Mouse (Mus musculus) urinary bladder, postnatal 25 days (tissue): ENCODE measurements around the gene Zcwpw1.
"Not testable (repeated sequence)": the region's sequence is repeated elsewhere in the genome, so short reads cannot be mapped to it uniquely, and the experiment has no call there.

Experiments used
- DNase-seq: peaks from one replicate; pipeline ENCODE4 v3.0.0; 2022; ENCODE audit warnings: low spot score

Zcwpw1 gene

DNA sequence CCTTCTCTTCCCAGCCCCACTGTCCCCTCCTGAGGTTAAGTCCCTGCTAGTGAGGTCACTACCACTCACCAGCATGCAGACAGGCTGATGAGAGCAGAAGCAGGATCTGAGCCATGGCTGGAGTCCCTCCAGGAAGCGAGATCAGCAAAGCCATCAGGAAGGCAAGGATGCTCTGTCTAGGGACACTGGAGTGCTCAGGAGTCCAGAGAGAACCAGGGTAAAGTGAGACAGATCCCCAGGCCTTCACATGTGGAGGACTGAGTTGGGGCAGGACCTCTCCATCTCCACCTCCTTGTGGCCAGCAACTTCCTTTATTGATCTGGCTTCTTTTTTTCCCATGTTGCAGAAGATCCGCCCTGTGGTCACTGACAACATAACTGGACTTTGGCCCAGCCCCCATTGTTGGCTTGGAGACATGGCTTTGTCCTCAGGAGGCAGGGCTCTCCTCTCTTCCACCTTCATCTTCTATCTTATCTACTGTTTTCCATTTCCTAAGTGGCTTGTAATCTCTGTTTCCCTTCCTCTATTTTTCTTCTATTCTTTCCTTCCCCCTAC, 48.4 kb downstream of the Zcwpw1 start, which contains the start of gene Pilra:
Pilra (minus strand) TSS at position 316 of the 555 bp plus-strand sequence.
- DNase-seq = not testable (repeated sequence)

DNA sequence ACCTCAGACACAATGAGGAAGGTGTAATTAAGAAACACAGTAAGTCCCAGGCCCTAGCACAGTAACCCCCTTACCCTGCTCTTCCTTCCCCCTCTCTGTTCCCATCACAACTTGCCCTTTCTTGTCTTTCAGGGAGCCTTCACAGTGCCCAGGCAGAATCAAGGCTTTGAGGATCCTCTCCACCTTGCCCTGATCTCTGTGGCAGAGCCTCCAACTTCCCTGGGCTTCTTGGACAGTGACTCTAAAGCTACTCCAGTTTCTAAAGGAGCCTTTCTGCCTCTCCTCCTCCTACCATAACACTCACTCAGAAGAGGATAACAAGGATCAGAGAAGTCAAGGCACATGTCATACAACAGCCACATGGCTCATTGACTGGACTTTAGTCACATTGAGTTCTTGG, 49.0 kb downstream of the Zcwpw1 start:
- DNase-seq = no peak

DNA sequence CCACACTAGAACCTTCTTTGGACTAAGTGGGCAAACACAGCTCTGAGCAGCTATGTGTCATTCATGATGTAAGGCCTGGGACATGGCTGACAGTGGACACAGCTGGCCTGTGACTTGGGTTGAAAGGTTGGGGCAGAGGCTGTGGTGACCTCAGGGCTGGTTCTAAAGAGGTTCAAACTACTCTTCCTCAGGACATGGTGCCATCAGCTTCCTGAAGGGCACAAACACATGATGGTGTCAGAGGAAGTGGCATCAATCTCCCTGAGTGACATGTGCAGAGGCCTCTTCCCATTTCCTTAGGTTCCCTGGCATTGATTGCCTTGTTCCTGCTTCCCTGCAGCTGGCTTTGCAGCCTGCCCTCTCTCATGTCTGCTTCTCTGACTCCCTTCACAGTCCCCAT, 49.5 kb downstream of the Zcwpw1 start:
- not testable (repeated sequence) for DNase-seq

DNA sequence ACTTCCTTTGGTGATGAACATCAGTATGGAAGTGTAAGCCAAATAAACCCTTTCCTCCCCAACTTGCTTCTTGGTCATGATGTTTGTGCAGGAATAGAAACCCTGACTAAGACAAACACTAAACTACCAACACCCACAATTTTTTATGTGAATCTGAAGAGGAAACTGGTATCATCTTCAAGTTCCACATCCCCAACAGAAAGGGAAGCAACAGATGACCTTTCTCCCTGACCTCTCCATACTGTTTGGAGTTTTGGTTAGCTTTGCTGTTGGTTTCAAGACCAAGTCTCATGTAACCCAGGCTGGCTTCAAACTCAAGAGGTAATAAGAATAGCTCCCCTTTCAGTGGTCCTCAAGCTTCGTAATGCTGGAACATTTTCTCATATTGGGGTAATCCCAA, 62.7 kb downstream of the Zcwpw1 start:
- not testable (repeated sequence) for DNase-seq

DNA sequence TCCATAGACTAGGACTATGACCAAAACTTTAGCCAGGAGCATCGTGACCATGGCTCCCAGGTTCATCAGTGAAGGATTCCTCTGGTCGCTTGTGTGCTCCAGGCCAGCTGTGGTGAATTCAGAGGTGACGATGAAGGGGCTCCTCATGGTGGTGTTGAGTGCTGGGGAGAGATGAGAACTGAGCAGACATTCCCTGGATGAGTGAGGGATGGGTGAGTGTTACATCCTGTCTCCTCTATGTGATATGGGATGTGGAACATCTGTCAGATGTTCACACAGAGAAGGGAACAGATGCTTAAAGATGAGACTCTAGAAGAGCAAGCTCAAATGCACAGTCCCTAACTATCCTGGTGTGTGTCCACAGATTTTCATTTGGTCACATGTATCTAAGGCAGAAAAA, 67.3 kb downstream of the Zcwpw1 start:
- not testable (repeated sequence) for DNase-seq

DNA sequence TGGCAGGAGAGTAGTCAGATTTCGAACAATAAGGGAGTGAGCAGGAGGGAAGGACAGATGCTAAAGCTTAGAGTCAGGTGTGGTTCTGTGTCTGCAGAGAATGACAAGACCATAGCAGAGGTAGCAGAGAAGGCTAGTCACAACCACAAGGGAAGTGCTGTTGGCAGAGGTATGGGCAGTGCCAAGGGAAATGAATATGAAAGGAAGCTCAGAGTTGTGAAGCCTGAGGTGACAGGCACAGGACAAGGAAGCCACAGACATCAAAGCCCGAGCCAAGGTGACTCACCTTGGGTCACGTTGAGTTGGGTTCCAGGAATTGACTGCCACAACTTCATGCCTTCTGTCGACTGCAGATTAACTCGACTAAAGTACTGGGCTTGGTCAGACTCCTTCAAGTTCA, 69.3 kb downstream of the Zcwpw1 start:
- DNase-seq = not testable (repeated sequence)

DNA sequence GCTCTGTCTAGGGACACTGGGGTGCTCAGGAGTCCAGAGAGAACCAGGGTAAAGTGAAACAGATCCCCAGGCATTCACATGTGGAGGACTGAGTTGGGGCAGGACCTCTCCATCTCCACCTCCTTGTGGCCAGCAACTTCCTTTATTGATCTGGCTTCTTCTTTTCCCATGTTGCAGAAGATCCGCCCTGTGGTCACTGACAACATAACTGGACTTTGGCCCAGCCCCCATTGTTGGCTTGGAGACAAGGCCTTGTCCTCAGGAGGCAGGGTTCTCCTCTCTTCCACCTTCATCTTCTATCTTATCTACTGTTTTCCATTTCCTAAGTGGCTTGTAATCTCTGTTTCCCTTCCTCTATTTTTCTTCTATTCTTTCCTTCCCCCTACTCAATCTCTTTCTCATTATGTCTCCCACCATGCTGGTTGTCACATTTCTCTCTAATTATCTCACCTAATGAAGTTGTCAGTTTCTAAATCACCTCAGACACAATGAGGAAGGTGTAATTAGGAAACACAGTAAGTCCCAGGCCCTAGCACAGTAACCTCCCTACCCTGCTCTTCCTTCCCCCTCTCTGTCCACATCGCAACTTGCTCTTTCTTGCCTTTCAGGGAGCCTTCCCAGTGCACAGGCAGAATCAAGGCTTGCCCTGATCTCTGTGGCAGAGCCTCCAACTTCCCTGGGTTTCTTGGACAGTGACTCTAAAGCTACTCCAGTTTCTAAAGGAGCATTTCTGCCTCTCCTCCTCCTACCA, 70.5 kb downstream of the Zcwpw1 start, which contains the start of gene Pilrb1:
Pilrb1 (minus strand) TSS at position 147 of the 751 bp plus-strand sequence.
- DNase-seq = not testable (repeated sequence)

DNA sequence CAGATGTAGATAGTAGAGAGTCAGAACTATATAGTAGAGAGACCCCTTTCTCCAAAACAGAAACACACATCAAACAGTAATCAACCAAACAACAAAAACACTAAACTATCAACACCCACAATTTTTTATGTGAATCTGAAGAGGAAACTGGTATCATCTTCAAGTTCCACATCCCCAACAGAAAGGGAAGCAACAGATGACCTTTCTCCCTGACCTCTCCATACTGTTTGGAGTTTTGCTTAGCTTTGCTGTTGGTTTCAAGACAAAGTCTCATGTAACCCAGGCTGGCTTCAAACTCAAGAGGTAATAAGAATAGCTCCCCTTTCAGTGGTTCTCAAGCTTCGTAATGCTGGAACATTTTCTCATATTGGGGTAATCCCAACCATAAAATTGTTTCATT, 76.4 kb downstream of the Zcwpw1 start:
- not testable (repeated sequence) for DNase-seq

DNA sequence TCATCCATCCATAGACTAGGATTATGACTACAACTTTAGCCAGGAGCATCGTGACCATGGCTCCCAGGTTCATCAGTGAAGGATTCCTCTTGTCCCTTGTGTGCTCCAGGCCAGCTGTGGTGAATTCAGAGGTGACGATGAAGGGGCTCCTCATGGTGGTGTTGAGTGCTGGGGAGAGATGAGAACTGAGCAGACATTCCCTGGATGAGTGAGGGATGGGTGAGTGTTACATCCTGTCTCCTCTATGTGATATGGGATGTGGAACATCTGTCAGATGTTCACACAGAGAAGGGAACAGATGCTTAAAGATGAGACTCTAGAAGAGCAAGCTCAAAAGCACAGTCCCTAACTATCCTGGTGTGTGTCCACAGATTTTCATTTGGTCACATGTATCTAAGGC, 81.0 kb downstream of the Zcwpw1 start:
- not testable (repeated sequence) for DNase-seq

DNA sequence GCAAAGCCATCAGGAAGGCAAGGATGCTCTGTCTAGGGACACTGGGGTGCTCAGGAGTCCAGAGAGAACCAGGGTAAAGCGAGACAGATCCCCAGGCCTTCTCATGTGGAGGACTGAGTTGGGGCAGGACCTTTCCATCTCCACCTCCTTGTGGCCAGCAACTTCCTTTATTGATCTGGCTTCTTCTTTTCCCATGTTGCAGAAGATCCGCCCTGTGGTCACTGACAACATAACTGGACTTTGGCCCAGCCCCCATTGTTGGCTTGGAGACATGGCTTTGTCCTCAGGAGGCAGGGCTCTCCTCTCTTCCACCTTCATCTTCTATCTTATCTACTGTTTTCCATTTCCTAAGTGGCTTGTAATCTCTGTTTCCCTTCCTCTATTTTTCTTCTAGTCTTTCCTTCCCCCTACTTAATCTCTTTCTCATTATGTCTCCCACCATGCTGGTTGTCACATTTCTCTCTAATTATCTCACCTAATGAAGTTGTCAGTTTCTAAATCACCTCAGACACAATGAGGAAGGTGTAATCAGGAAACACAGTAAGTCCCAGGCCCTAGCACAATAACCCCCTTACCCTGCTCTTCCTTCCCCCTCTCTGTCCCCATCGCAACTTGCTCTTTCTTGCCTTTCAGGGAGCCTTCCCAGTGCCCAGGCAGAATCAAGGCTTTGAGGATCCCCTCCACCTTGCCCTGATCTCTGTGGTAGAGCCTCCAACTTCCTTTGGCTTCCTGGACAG, 84.2 kb downstream of the Zcwpw1 start, which contains the start of gene Pilrb2:
Pilrb2 (minus strand) TSS at position 172 of the 737 bp plus-strand sequence.
- DNase-seq = not testable (repeated sequence)
